Mouse (Mus musculus) C2C12 (cell line): ENCODE measurements around the gene Cdk15.

Source experiments
- CEBPB ChIP-seq: IDR thresholded peaks from one replicate; pipeline ENCODE4 v1.6.1; 2011; ENCODE audit warnings: low read depth, mild to moderate bottlenecking, control low read depth, moderate library complexity
- CTCF ChIP-seq: IDR thresholded peaks from one replicate; pipeline ENCODE4 v1.5.1; 2011; ENCODE audit not compliant: control insufficient read depth, insufficient read depth, insufficient read length
- FOSL1 ChIP-seq: IDR thresholded peaks from one replicate; pipeline ENCODE4 v1.8.0; 2011; ENCODE audit warnings: mild to moderate bottlenecking, low read length; ENCODE audit not compliant: poor library complexity, insufficient read depth, severe bottlenecking
- MAX ChIP-seq: IDR thresholded peaks from one replicate; pipeline ENCODE4 v1.6.1; 2011; ENCODE audit warnings: mild to moderate bottlenecking, control low read depth
- MYOD1 ChIP-seq: IDR thresholded peaks from one replicate; pipeline ENCODE4 v1.6.1; 2011; ENCODE audit warnings: low read depth; ENCODE audit not compliant: control insufficient read depth, insufficient read length
- MYOG ChIP-seq: IDR thresholded peaks from one replicate; pipeline ENCODE4 v1.6.1; 2011; ENCODE audit not compliant: control insufficient read depth, insufficient read length; ENCODE audit errors: extremely low read depth
- USF1 ChIP-seq: IDR thresholded peaks from one replicate; pipeline ENCODE4 v1.6.1; 2011; ENCODE audit warnings: low read depth, mild to moderate bottlenecking, control low read depth, moderate library complexity

GRCm38 (mm10) chr1:59307310-59307709 is 50.6 kb downstream of the Cdk15 start:
- TF ChIP-seq CTCF (no peak), USF1 (no peak), MYOG (no peak), MAX (no peak), MYOD1 (no peak), FOSL1 (no peak), CEBPB (no peak)
